Comparison of ENCODE assay signal across 8 mouse cellular contexts in the genomic region with DNA sequence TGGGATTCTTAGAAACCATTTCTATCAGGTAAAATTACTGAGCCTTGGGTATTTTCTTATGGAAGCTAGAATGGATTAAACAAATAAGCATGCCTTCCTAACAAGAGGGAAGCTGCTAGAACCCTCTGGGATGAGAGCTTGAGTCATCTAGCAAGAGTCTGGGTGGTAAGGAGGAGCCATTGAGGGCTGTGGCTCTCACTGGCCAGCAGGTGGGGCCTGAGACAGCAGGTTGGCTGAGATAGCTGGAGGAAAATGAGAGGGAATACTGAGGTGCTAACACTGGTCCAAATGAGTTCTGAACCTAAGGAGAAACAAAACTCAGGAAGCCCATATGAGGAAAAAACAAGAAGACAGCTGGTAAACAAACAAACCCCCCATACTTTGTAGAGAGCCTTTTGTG. TPM values are rescaled to one million over a fixed set of nuclear protein-coding genes. Genes with fewer than 3 reads are reported as not detected.
A peak's percentile ranks its signal among the peaks of the same experiment; 100 is the strongest.
DNase-seq lines count a peak whose midpoint lies in the region; ATAC-seq and TF ChIP-seq lines count a peak whose summit lies in the region.

No protein-coding gene starts in this region.

- no peak for ATAC-seq in forebrain, postnatal 0 days
- ATAC-seq in forebrain, embryonic 12.5 days (ENCODE audit: low FRiP score) = no peak
- no peak for ATAC-seq in liver, postnatal 0 days

- no peaks in the 10 kb centered on the region for H3K36me3 ChIP-seq in forebrain, postnatal 0 days (ENCODE audit: insufficient read depth)
- no peaks in the 10 kb centered on the region for H3K36me3 ChIP-seq in forebrain, embryonic 12.5 days (replicated peaks)
- peaks cover 16% of the 10 kb centered on the region; the same call in 1 of the 2 replicates for H3K36me3 ChIP-seq in liver, postnatal 0 days (replicated peaks; ENCODE audit: insufficient read depth, low read length)

- peak; percentile 54 for TF ChIP-seq CTCF in forebrain, postnatal 0 days (IDR thresholded peaks at IDR 0.05; ENCODE audit: low read depth)
- TF ChIP-seq CTCF in lung, adult 2 months (IDR thresholded peaks at IDR 0.05; ENCODE audit: insufficient read depth, low read length) = peak; percentile 66
- TF ChIP-seq CTCF in liver, postnatal 0 days (IDR thresholded peaks at IDR 0.05; ENCODE audit: low read depth) = peak; percentile 73

- TF ChIP-seq EP300 in liver, postnatal 0 days (IDR thresholded peaks at IDR 0.05; ENCODE audit: low read depth) = no peak

- H3K9me3 ChIP-seq in forebrain, postnatal 0 days (ENCODE audit: low read length) = no peaks in the 10 kb centered on the region
- H3K9me3 ChIP-seq in forebrain, embryonic 12.5 days = no peaks in the 10 kb centered on the region
- H3K9me3 ChIP-seq in liver, postnatal 0 days (ENCODE audit: low read length) = no peaks in the 10 kb centered on the region

- no peak overlapping the region for H3K27ac ChIP-seq in forebrain, postnatal 0 days (ENCODE audit: low read depth, low read length)
- H3K27ac ChIP-seq in forebrain, embryonic 12.5 days = no peak overlapping the region
- peak overlapping the region; percentile 77 for H3K27ac ChIP-seq in liver, postnatal 0 days (ENCODE audit: low read depth)

- no peaks in the 10 kb centered on the region for H3K27me3 ChIP-seq in forebrain, postnatal 0 days (ENCODE audit: insufficient read depth, low read length)
- no peaks in the 10 kb centered on the region for H3K27me3 ChIP-seq in forebrain, embryonic 12.5 days
- H3K27me3 ChIP-seq in liver, postnatal 0 days (ENCODE audit: insufficient read depth, low read length) = no peaks in the 10 kb centered on the region

- no peak overlapping the region for H3K9ac ChIP-seq in forebrain, postnatal 0 days
- no peak overlapping the region for H3K9ac ChIP-seq in forebrain, embryonic 12.5 days
- no peak overlapping the region for H3K9ac ChIP-seq in liver, postnatal 0 days (replicated peaks)

- DNase-seq in forebrain, postnatal 0 days = no peak
- no peak for DNase-seq in lung, adult 2 months
- DNase-seq in lung, postnatal 14 days = no peak
- peak; percentile 60 for DNase-seq in ZHBTc4 (ENCODE audit: low read depth, low spot score)
- DNase-seq in liver, postnatal 0 days = no peak
- no peak for DNase-seq in layer of hippocampus, adult 18-20 months (ENCODE audit: low spot score in 2 of 2)
- DNase-seq in frontal cortex, postnatal 10 days (ENCODE audit: low spot score in 2 of 2) = no peak

- H3K4me3 ChIP-seq in forebrain, postnatal 0 days (ENCODE audit: low read depth, low read length) = no peak overlapping the region
- H3K4me3 ChIP-seq in forebrain, embryonic 12.5 days (replicated peaks) = no peak overlapping the region
- no peak overlapping the region for H3K4me3 ChIP-seq in lung, adult 2 months (replicated peaks; ENCODE audit: extremely low read depth, low read depth, low read length)
- no peak overlapping the region for H3K4me3 ChIP-seq in liver, postnatal 0 days (ENCODE audit: low read depth, low read length)

- H3K4me2 ChIP-seq in forebrain, postnatal 0 days (ENCODE audit: low read depth) = no peak overlapping the region
- H3K4me2 ChIP-seq in forebrain, embryonic 12.5 days = no peak overlapping the region
- H3K4me2 ChIP-seq in liver, postnatal 0 days (ENCODE audit: low read depth, low read length) = no peak overlapping the region

- no peaks in the 10 kb centered on the region for H3K4me1 ChIP-seq in forebrain, postnatal 0 days (ENCODE audit: insufficient read depth)
- peaks cover 22% of the 10 kb centered on the region for H3K4me1 ChIP-seq in forebrain, embryonic 12.5 days
- peaks cover 22% of the 10 kb centered on the region for H3K4me1 ChIP-seq in lung, adult 2 months (ENCODE audit: control insufficient read depth, insufficient read depth, low read length)
- peaks cover 54% of the 10 kb centered on the region for H3K4me1 ChIP-seq in liver, postnatal 0 days (ENCODE audit: insufficient read depth)

- TF ChIP-seq POLR2A in lung, adult 2 months (IDR thresholded peaks at IDR 0.05; ENCODE audit: borderline replicate concordance, extremely low read depth, low read depth, low read length) = no peak

RNA-seq across cellular contexts. Expression of a gene that starts 42.1 kb away (rescaled TPM):
- total RNA-seq in forebrain, postnatal 0 days (2014; rRNA removed) = 26.4 and 39.2 TPM in 2 replicates
- 3.7 and 6.3 TPM in 2 replicates for polyA plus RNA-seq in forebrain, postnatal 0 days (2015; fragmentation: Nextera tagmentation; extraction: Ambion mirVana)
- polyA plus RNA-seq in forebrain, embryonic 12.5 days (2016; fragmentation: Nextera tagmentation; extraction: Ambion mirVana) = 5.9 and 7.5 TPM in 2 replicates
- 7.8 and 13.2 TPM in 2 replicates for polyA plus RNA-seq in lung, adult 2 months (2012; rRNA removed)
- polyA plus RNA-seq in liver, postnatal 0 days (2015; fragmentation: Nextera tagmentation; extraction: Ambion mirVana) = 9.9 and 11.0 TPM in 2 replicates
- 10 to 100 TPM; 21.4 to 21.7 TPM for total RNA-seq in layer of hippocampus, adult 18-20 months (2021)
